Mouse (Mus musculus) left cerebral cortex, adult 9 months (tissue): ENCODE data around the gene Qk.

Experiments used
- DNase-seq, 2 experiments: peaks; one replicate each; pipeline ENCODE4 v3.0.0; 2022; ENCODE audit warnings: low spot score in 2 of 2

Qk gene

GRCm38 (mm10) chr17:10326596-10327045, 7.0 kb upstream of the Qk start:
- DNase-seq, result peak; percentile 52 to 56

GRCm38 (mm10) chr17:10325921-10326320, 6.3 kb upstream of the Qk start:
- DNase-seq, result no peak

DNA sequence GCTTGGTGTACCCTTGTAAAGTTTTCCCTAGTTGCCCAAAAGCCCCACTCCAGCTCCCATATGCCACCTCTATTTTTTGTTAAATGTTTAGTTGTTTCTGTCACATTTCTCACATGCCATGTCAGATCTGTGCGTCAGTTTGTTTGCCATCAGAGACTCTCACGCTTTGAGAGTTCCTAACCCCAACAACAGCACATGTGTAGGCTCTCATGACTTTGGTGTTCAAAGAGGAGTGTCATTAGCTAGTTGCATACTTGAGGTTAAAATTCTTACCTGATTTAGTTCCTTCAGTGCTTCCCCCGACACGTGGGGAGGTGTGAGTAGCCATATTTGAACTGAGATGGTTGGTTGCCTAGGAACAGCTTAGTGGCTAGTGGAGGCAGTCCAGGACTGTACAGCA, 2.1 kb upstream of the Qk start:
- no peak for DNase-seq

DNA sequence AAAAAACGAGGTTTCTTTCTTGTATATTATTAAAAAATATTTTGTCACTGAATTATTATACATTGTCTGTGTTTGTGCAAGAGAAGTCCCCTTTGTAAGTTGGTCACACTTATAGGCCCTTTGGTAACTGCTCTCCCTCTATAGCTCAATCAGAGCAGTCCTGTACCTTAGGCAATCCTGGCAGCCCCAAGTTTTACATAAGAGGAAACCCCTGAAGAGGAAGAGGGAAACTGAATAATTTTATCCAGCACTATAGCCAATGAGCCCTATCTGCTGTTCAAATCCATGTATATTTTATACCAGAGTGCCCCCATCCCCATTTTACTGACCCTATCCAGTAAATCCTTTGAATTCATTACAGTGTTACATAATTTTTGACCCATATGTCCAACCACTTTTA, 1.4 kb upstream of the Qk start:
- DNase-seq, result no peak

- no peak for DNase-seq
Measured at GRCm38 (mm10) chr17:10320456-10320790, 769 bp upstream of the Qk start.

DNA sequence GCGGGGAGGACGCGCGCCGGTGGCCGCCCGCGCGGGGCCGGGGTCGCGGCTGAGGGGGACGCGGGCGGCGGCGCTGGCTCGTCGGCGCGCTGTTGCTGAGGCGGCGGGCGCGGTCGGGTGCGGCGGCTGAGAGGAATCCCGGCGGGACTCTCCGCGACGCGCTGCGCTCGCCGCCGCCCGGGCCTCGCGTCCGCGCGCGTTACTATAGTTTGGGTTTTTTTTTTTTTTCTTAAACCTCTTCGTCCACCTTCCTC, 296 bp downstream of the Qk start:
- no peak for DNase-seq

- DNase-seq, result peak in 1 of 2 experiments; percentile 72
Measured at GRCm38 (mm10) chr17:10318561-10319430, 858 bp downstream of the Qk start.

- no peak for DNase-seq
Measured at GRCm38 (mm10) chr17:10317981-10318551, 1.6 kb downstream of the Qk start.

DNA sequence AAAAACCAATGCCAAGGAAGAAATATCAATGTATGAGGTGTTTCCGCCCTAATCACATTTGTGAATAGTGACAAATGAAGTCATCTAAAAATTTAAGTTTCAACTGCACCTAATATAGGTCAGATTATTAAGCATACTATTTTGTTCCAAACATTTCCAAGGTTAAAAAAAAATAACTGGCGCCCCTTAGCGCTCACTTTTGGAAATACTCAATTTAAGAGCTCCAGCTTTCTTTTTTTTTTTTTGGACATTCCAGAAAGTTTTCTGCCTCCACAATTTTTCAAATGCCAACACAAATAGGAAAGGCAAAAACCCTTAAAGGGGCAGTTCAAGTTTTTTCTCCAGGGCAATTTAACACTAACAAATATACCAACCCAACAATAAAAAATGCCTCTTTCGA, 2.5 kb downstream of the Qk start:
- no peak for DNase-seq

GRCm38 (mm10) chr17:10316446-10316845, 3.2 kb downstream of the Qk start:
- no peak for DNase-seq

- no peak for DNase-seq
Measured at GRCm38 (mm10) chr17:10310046-10310445, 9.6 kb downstream of the Qk start.

GRCm38 (mm10) chr17:10309135-10309623, 10.5 kb downstream of the Qk start:
- DNase-seq, result no peak

DNA sequence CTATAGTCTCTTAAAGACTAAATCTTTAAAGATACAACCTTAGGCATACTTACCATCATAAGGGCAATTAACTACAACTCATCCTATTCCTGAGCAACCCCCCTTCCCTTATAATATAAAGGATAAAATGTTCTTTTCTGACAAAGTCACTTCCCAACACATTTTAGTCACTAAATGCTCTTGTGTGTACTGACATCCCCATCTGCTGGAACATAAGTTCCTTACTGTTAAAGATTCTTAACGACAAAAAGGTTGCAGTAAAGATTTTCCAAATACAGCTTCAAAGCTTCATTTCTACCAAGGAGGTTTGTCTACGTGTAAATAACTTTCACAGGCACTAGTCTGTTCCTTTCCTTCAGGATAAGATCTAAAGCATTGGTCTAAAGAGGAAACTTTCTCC, 13.2 kb downstream of the Qk start:
- no peak for DNase-seq

GRCm38 (mm10) chr17:10304001-10304400, 15.7 kb downstream of the Qk start:
- no peak for DNase-seq

GRCm38 (mm10) chr17:10300968-10301795, 18.5 kb downstream of the Qk start:
- DNase-seq, result no peak

DNA sequence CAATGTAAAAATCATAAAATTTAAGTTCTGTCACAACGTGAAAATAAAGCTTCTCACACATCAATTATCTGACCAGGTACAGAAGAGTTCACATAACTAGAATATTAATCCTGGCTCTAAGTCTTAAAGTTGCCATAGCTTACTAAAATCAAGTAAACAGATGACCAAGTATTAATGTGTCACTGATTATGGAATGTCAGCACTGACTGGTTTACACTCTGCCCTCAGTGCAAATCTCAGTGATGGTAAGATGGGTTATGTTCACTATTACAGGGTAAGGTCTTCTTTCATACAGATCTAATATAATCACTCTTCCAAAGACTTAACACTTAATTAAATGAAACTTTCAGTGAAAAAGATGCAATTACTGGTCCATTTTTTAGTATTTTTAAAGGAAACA, 20.3 kb downstream of the Qk start:
- DNase-seq, result no peak

DNA sequence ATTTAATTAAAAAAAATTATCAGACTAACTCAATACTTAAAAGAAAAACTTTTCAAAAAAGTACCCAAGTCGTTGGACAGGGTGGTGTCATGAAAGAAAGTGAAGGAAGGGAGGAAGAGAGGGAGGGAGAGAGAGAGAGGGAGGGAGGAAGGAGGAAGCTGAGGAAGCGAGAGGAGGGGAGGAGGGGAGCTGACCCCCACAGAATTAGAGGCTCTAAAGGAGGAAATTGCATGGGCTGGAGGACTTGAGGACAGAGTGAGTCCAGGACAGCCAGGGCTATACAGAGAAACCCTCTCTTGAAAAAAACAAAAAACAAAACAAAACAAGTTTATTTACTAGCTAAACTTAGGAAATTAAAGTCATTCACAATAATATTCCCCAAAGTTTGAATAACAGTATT, 27.1 kb downstream of the Qk start:
- no peak for DNase-seq

- no peak for DNase-seq
Measured at GRCm38 (mm10) chr17:10284772-10285171, 34.9 kb downstream of the Qk start.

DNA sequence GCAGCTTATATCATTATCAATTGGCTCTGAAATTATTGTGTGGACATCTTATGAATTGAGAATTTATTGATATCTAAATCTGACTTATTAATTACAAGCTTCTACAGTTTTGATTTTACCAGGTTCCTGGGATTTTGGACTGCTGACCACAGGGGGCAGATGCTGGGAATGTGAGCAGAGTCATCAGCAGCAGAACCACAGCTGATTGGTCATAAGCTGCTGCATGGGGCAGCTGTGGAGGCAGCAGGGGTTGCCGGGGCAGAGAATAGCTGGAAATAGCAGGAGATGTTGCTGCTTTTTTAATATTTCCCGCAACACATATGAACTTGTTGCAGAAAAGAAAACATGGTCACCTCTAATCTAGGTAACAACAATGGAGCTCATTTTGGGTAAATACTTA, 40.1 kb downstream of the Qk start:
- no peak for DNase-seq

DNA sequence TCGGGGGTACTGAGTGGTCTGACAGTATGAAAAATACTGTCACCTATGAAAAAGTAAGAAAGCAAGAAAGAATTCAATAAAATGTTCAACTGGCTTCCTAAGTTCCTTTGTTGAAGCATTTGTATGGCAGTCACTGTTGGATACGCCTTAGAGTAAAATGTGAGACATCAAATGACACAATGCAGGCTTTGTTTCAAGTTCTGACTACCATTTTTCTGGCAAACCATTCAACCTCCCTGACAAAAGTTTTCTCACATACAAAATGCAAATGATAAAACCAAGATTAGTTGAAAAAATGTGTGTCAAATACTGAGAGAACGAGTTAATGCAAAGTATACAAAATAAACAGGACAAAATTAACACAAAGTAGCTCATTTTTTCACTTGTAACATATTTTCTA, 50.1 kb downstream of the Qk start:
- no peak for DNase-seq

DNA sequence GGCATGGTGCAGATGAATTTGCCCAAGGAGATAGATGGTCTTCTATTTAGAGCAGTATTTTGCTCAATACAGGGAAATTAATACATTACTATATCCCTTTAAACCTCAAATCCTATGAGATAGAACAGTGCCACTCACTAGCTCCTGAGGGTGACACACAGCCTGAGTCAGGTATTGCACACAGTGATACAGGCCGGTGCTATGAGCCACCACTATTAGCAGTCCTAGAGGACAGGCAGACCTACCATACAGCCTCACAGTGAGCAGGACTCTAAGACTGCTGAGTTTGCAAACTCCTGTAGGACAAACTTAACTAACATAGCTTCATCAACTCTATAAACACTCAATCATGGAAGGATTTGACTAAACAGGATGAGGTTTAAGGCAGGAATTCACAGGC, 51.2 kb downstream of the Qk start:
- no peak for DNase-seq

GRCm38 (mm10) chr17:10266207-10266606, 53.4 kb downstream of the Qk start:
- no peak for DNase-seq
